Mouse (Mus musculus) large intestine, adult 2 months (tissue): ENCODE measurements around the gene Farp2. TPM values are rescaled to one million over a fixed set of nuclear protein-coding genes. Genes with fewer than 3 reads are reported as not detected.
"Not testable (repeated sequence)": the region's sequence is repeated elsewhere in the genome, so short reads cannot be mapped to it uniquely, and the experiment has no call there.

ENCODE experiments used
- DNase-seq: peaks from one replicate; pipeline ENCODE4 v3.0.0-alpha.2; 2012; ENCODE audit warnings: low read depth, low spot score
- WGBS: fragments of 180-500 bp; shearing (Covaris S2); methylation state at CpG from one replicate; pipeline ENCODE4 v1.1.7; 2018; 5-methylcytosine and 5-hydroxymethylcytosine counted together
- polyA plus RNA-seq: library from polyadenylated mRNA; depleted of rRNA; stranded (reverse); fragments of >200 nt; gene quantifications from 2 replicates; pipeline ENCODE4 v1.2.3, GENCODE M21; 2012; rRNA removed

Farp2 gene
- polyA plus RNA-seq = 12.0 and 17.7 TPM in 2 replicates

DNA sequence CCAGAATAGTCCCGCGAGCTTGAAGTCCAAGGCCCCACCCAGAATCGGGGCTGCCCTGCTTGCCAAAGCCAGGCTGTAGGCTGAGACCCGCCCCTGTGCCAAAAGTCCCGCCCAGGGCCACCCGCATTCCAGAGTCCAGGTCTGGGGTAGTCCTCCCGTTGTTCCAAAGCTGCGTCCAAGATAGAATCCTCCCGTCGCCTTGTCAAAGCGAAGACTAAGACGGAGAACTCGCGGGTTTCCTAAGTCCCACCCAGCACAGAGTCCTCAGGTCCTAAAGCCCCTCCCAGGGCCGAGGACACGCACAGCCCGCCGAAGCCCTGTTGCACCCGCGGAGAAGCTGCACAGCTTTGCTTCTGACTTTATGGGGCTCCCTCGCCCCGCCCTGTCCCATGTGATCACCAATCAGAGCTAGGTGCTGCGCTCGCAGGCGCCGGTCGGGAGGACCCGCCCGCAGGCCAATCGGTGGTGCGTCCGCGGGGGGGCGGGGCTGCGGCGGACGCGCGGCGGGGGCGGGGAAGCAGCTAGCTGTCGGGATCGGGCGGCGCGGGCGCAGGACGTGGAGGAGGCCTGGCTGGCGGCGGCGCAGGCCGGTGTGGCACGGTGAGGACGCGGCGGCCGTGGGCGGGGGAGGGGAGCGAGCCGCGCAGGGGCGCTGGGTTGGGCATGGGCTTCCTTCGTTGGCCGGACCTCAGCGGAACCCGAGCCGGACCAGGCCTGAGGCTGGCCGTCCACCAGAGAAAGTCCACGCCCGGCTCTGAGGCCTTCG, at the start of gene Farp2:
TSS of gene Farp2 (plus strand) at position 495 of the 766 bp plus-strand sequence.
- DNase-seq = peak; percentile 83
- under 1% methylated on average over 71 of the region's 71 CpGs for WGBS

- DNase-seq = no peak
These were observed 46.8 kb upstream of the Farp2 start for GRCm38 (mm10) chr1:93465066-93465465.

DNA sequence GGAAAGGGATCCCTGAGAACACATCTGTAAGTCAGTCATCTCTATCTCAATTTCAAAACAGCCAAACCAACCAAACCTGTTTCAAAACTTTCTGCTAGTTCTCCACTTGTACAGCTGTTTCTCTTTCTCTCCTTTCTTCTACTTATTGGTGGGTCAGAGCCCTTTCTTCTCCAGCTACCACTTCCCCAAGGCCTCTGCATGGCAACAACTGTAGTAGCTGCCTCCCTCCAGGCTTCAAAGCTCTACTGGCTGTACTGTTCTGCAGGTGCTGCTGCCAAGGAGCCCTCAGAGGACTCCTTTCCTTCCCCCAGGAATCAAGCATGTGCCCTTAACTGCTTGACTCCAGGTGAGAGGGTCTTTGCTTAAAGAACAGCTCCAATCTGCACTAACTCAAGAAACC, 46.1 kb upstream of the Farp2 start:
- DNase-seq = no peak

- WGBS = 82% methylated on average over 4 of the region's 4 CpGs
- no peak for DNase-seq
These were observed 43.3 kb upstream of the Farp2 start for GRCm38 (mm10) chr1:93468626-93469025.

- no peak for DNase-seq
- 94% methylated on average over 3 of the region's 3 CpGs for WGBS
These were observed 36.2 kb upstream of the Farp2 start for GRCm38 (mm10) chr1:93475694-93476093.

GRCm38 (mm10) chr1:93477758-93478585, 33.9 kb upstream of the Farp2 start:
- peak; percentile 75 for DNase-seq
- under 1% methylated on average over 41 of the region's 41 CpGs for WGBS

DNA sequence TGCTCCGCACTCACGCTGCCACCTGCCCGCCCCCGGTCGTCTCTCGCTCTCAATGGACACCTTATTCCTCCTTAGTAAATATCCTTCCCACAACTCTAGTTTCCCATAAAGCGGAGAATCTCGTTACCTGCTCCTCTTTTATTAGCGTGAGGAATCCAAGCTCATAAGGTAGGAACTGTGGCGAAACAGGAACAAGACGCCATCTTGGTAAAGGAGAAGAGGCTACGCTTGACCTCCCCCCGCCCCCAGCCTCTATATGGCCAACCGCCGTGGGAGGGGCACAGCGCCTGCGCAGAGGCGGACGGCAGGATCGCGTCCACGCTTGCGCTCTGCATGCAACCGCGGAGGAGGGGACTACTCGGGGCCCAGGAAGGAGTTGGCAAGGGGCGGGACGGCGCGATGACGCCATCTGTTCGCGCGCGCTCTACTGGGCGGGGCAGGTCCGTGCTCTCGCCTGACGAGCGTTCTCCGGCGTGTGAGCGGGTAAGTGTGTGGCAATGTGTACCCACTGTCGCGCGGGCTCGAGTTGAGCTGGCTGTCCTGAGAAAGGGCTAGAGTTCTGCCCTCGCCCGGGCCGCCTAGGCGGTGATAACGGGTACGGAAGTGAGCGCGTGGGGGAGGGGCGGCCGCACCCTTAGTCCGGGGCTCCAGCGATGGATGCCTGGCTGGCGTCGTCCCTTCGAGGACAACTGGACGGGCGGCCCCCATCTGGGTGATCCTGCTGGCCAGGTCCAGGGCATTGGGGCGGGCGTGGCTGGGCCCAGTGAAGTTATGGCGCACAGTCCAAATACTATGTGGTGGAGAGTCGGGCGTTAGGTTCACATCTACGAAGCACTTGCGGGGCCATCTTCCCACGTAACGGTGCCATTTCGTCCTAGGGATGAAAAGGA, 33.0 kb upstream of the Farp2 start, which contains the start of gene Hdlbp:
TSS of gene Hdlbp (minus strand) at position 230 of the 890 bp plus-strand sequence.
- WGBS = under 1% methylated on average over 74 of the region's 74 CpGs
- peak; percentile 92 for DNase-seq

GRCm38 (mm10) chr1:93479476-93480083, 32.3 kb upstream of the Farp2 start:
- peak; percentile 21 for DNase-seq
- WGBS = 2% methylated on average over 23 of the region's 23 CpGs

- WGBS = 75% methylated on average over 3 of the region's 3 CpGs
These were observed 25.6 kb upstream of the Farp2 start for GRCm38 (mm10) chr1:93486302-93486701.

GRCm38 (mm10) chr1:93495312-93495711, 16.6 kb upstream of the Farp2 start:
- no peak for DNase-seq
- 55% methylated on average over 3 of the region's 3 CpGs for WGBS

More at GRCm38 (mm10) chr1:93486302-93486701, 25.6 kb upstream of the Farp2 start:
- DNase-seq = not testable (repeated sequence)

DNA sequence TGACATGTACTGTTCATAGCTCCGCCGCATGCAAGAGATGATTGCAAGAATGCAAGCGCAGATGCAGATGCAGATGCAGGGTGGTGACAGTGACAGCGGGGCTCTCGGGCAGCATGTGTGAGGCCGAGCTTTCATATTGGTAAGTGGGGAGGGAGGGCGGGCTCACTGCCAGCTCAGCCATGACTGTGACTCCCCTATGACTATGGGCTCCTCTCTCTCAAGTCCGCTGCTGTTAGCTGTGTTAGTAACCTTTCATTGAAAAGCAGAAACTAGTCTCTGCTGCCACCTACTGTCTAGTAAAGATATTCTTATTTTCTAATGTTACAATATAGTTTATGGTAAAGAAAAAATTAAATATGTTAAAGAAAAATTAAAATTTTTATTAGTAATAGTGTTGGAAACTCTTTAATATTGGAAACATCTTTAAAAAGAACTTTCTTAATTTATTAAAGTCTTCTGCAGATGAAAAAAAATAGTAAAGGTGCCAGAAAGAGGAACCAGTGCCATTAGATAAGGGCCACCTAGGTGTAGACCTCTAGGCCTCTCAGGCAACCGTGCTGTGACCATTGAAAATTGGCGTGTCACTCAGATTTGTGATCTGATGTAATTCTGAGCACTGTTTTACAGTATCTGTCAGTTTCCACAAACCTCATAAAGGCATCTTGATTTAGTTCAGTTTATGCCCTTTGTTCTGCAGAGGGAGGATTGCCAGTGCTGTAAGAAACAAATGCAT, 4.8 kb upstream of the Farp2 start:
- 47% methylated on average over 10 of the region's 10 CpGs for WGBS
- no peak for DNase-seq

DNA sequence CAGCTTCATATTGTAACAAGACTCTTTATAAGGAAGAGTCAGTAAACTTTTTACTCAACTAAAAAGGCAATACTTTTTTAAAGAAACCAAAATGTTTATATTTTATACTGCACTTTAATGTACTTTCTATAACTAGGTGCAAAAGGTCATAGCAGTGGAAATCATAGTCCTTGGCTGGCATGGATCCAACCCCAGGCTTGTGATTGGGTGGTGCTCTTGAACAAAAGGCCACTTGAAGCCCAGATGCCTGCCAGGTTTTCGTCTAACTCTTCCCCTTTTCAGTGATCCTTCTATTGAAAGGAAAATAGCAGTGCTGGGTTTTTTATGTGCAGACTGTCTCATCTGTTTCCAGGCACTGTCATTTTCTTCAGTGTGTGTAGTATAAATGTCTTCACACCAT, 3.3 kb upstream of the Farp2 start:
- not testable (repeated sequence) for DNase-seq
- WGBS = 11% methylated on average over 1 of the region's 1 CpGs

DNA sequence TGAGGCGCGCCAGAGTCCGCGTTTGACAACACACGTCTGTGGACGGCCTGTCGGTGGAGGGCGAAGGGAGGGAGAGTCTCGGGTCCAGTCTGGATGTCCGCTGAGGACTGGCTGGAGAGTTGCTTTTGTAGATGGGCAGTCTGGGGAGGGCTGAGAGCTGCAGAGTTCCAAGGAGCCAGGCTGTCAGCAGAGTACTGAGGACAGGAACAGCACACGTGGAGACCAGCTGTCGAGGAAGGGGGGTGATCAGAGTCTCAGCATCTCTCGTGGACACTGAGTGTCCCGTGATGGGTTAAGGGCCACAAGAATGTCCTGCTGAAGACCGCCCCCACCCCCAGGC, 442 bp downstream of the Farp2 start:
- 3% methylated on average over 15 of the region's 15 CpGs for WGBS
- no peak for DNase-seq

DNA sequence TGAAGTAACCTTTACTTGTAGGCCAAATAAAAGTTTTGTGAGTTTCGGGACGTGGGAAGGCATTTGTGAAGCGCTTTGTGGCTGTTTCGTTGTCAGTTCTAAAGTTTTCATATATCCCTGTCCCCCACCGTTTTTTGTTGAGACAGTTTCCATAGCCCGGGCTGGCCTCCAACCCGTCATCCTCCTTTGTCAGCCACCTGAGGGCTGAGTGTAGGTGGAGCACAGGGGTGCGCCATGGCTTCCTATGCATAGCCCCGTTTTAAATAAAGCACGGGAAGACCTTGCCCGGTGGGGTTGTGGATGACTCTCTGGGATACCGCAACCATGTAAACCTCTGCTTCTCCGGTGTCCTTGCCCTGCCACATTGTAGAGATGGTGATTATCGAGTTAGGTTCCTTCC, 1.3 kb downstream of the Farp2 start:
- DNase-seq = no peak
- 63% methylated on average over 14 of the region's 14 CpGs for WGBS

DNA sequence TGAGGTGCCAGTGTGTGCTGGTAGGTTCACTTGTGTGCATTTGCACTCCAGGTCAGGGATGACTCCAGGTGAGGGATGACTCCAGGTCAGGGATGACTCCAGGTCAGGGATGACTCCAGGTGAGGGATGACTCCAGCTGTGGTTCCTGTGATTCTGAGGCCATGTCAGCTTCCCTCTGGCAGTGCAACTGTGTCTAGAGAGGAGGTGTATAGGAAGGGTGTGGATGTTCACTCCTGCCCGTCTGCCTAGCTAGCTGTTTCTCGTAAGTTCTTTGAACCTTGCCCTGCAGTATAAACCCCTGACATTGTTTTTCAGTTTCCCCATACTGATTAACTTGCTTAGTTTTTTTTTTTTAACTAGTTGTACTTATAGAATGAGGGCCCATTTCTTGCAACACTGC, 9.6 kb downstream of the Farp2 start:
- DNase-seq = no peak
- WGBS = 37% methylated on average over 2 of the region's 2 CpGs

DNA sequence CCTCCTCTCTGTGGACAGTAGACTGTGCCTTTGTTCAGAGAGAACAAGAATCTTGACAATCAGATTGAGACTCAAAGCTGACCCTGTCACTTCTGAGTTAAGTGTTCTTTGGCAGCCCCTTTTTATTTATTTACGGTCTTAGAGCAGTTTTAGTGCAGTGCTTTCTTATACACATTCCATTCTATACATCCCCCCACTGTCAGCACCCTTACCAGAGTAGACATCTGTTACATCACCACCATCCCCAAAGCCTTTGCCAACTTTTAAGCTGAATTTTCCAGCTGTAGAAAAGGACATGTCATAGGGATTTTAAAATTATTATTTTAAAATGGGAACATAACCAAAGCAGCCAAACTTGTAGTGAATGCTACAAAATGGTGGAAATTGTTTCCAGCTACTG, 10.4 kb downstream of the Farp2 start:
- 74% methylated on average over 1 of the region's 1 CpGs for WGBS
- no peak for DNase-seq

GRCm38 (mm10) chr1:93529801-93530200, 17.9 kb downstream of the Farp2 start:
- WGBS = 45% methylated on average over 6 of the region's 6 CpGs
- DNase-seq = no peak

- no peak for DNase-seq
- WGBS = 95% methylated on average over 6 of the region's 6 CpGs
These were observed 25.3 kb downstream of the Farp2 start for GRCm38 (mm10) chr1:93537227-93537626.

DNA sequence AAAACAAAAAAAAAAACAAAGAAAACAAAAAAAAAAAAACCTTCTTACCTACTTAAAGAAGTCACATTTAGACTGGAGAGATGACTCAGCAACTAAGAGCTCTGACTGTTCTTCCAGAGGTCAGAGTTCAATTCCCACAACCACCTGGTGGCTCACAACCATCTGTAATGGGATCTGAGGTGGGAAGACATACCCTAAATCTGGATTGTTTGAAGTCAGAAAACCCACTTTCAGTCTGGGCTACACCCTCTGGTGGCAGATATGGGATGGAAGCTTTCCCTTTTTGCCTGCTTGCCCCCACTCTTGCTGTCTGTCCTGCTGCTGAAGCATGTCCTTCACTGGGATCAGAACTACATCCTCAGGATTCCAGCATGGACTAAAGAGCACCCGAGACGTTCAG, 31.3 kb downstream of the Farp2 start:
- DNase-seq = no peak
- WGBS = 86% methylated on average over 2 of the region's 2 CpGs
